Mouse (Mus musculus) natural killer cell, adult 2 months (primary cell): Measurements from ENCODE around the gene Gna11.

Experiments
- DNase-seq, 2 experiments: peaks; one replicate each; pipeline ENCODE4 v3.0.0; 2022; ENCODE audit warnings: low spot score in 2 of 2

Gna11 gene

GRCm38 (mm10) chr10:81543633-81544032 lies 1.4 kb downstream of the Gna11 start:
- no peak for DNase-seq

GRCm38 (mm10) chr10:81542727-81543460 lies 2.1 kb downstream of the Gna11 start:
- DNase-seq: no peak

- DNase-seq: no peak
These were observed 3.2 kb downstream of the Gna11 start for GRCm38 (mm10) chr10:81541803-81542202.

GRCm38 (mm10) chr10:81541363-81541762 lies 3.6 kb downstream of the Gna11 start:
- no peak for DNase-seq

- peak in 1 of 2 experiments; percentile 49 for DNase-seq
These were observed 6.5 kb downstream of the Gna11 start for GRCm38 (mm10) chr10:81538321-81539048.

GRCm38 (mm10) chr10:81537429-81537828 lies 7.6 kb downstream of the Gna11 start:
- no peak for DNase-seq

GRCm38 (mm10) chr10:81536734-81537133 lies 8.3 kb downstream of the Gna11 start:
- no peak for DNase-seq

GRCm38 (mm10) chr10:81534826-81535225 lies 10.2 kb downstream of the Gna11 start:
- no peak for DNase-seq

- DNase-seq: peak; percentile 79 to 88
These were observed 18.2 kb downstream of the Gna11 start for GRCm38 (mm10) chr10:81526779-81527178.

- no peak for DNase-seq
These were observed 19.8 kb downstream of the Gna11 start for GRCm38 (mm10) chr10:81525017-81525694.

- DNase-seq: peak in 1 of 2 experiments; percentile 22
These were observed 20.9 kb downstream of the Gna11 start, which contains the start of gene Gna15 for GRCm38 (mm10) chr10:81524051-81524605. TSS of gene Gna15 (minus strand) at chr10:81524225.

GRCm38 (mm10) chr10:81523570-81523969 lies 21.4 kb downstream of the Gna11 start:
- no peak for DNase-seq

GRCm38 (mm10) chr10:81523142-81523541 lies 21.8 kb downstream of the Gna11 start:
- DNase-seq: no peak

GRCm38 (mm10) chr10:81519978-81520365 lies 25.0 kb downstream of the Gna11 start:
- DNase-seq: no peak

- DNase-seq: no peak
These were observed 25.6 kb downstream of the Gna11 start for GRCm38 (mm10) chr10:81519227-81519977.

- DNase-seq: peak; percentile 52 to 80
These were observed 26.4 kb downstream of the Gna11 start for GRCm38 (mm10) chr10:81518546-81518945.

GRCm38 (mm10) chr10:81517227-81517626 lies 27.8 kb downstream of the Gna11 start:
- DNase-seq: peak in 1 of 2 experiments; percentile 56

GRCm38 (mm10) chr10:81513798-81514197 lies 31.2 kb downstream of the Gna11 start:
- DNase-seq: no peak

GRCm38 (mm10) chr10:81510246-81510810 lies 34.7 kb downstream of the Gna11 start:
- peak; percentile 71 to 84 for DNase-seq

- peak; percentile 71 to 83 for DNase-seq
These were observed 37.1 kb downstream of the Gna11 start for GRCm38 (mm10) chr10:81507691-81508489.
